ENCODE assay signal across 15 mouse cellular contexts in the genomic region with DNA sequence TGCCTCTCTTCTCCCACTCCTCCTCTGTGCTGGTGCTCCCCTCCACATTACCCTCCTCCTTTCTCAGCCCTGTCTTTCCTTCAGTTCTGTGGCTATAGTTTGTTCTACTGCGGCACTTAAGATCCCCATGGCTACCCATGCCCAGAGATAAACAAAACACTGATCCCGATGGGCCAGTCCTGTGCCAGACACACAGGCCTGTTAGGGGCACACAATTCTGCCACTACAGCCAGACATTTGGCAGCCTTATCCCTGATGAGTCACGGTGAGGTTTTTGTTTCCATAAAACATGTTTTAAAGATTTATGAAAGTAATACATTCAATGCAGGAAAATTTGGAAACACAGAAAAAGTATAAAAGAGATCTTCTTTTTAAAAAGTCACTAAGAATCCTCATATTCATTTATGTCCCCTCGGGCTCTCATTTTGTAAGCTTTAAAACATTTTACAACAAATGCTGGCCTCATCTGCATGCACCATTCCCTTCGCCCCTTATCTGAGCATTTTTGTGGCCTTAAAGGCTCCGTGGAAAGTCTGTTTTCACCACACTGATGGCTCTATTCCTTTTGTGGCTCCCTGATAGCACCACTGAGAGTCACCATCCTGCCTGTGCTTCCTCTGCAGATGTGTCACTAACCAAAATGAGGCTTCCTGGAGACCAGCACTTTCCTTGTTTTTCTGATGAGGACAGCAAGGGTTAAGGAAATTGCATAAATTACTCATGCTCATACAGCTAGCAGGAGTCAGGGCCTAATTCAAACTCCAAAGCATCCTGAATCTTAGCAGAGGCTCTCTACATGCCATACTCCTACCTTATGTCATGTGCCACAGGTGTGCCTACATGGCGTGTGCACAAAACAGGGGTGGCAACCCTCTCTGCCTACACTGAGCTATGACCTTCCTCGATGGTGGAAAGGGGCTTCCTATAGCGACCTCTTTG.
A peak's percentile ranks its signal among the peaks of the same experiment; 100 is the strongest.
DNase-seq lines count a peak whose midpoint lies in the region; TF ChIP-seq lines count a peak whose summit lies in the region.
"Had no signal": no experiment of that assay in that cellular context is flagged by ENCODE, and none has a peak within 500 bp of the region (broad histone marks: within the 10 kb centered on the region; RNA-seq: fewer than 3 reads in every experiment).

No protein-coding gene starts in this region.

- H3K4me1 ChIP-seq in kidney, adult 2 months (ENCODE audit: control insufficient read depth, insufficient read depth, low read length) = no peaks in the 10 kb centered on the region
- H3K4me1 ChIP-seq: forebrain, embryonic 15.5 days; hindbrain, embryonic 13.5 days; limb, embryonic 13.5 days; lung, embryonic 15.5 days had no signal

- no peak overlapping the region for H3K27ac ChIP-seq in kidney, adult 2 months (ENCODE audit: insufficient read depth, low read depth, low read length)
- H3K27ac ChIP-seq: forebrain, embryonic 15.5 days; hindbrain, embryonic 13.5 days; limb, embryonic 13.5 days; lung, embryonic 15.5 days had no signal

- no peaks in the 10 kb centered on the region for H3K27me3 ChIP-seq in kidney, adult 2 months (replicated peaks; ENCODE audit: control insufficient read depth, insufficient read depth, low read length)
- H3K27me3 ChIP-seq: forebrain, embryonic 15.5 days; hindbrain, embryonic 13.5 days; limb, embryonic 13.5 days; lung, embryonic 15.5 days had no signal

- H3K36me3 ChIP-seq in kidney, adult 2 months (ENCODE audit: control insufficient read depth, insufficient read depth, low read length) = no peaks in the 10 kb centered on the region
- H3K36me3 ChIP-seq: forebrain, embryonic 15.5 days; G1E; hindbrain, embryonic 13.5 days; limb, embryonic 13.5 days; lung, embryonic 15.5 days had no signal

- intact Hi-C loops in heart, postnatal 14 days (cut with DNase I) = no loop called here

- no peak overlapping the region for H3K4me3 ChIP-seq in kidney, adult 2 months (ENCODE audit: insufficient read depth, low read depth, low read length)
- H3K4me3 ChIP-seq: forebrain, embryonic 15.5 days; hindbrain, embryonic 13.5 days; limb, embryonic 13.5 days; lung, embryonic 15.5 days had no signal

- TF ChIP-seq POLR2A in kidney, adult 2 months (IDR thresholded peaks at IDR 0.05; ENCODE audit: low read depth, low read length) = no peak

- DNase-seq in adrenal gland, adult (ENCODE audit: inconsistent age in 2 of 2, low spot score in 1 of 2) = peak; percentile 56 to 88
- no peak for DNase-seq in adrenal gland, postnatal 4 days (ENCODE audit: low spot score in 2 of 2)
- peak; percentile 10 for DNase-seq in lung, postnatal 36 days
- no peak for DNase-seq in lung, postnatal 14 days
- DNase-seq in adrenal gland, postnatal 36 days = peak; percentile 68 to 70
- DNase-seq in heart, postnatal 14 days = peak; percentile 19 to 46
- DNase-seq in kidney, adult 2 months = no peak
- no peak for DNase-seq in kidney, adult 8-10 months
- DNase-seq: cerebellum, adult 18-20 months; gastrocnemius, postnatal 14 days had no signal

- no peak for TF ChIP-seq CTCF in kidney, adult 2 months (conservative IDR thresholded peaks at IDR 0.05; ENCODE audit: insufficient read depth, insufficient read length, low read depth, low read length)

- 67% methylated on average over 9 of the region's 9 CpGs for WGBS in kidney, adult 2 months

Comparison
In these comparisons a context has a peak if more than half of its experiments do, and no peak if none do; other contexts are left out.
1. DNase-seq: peak in adrenal gland, adult (2 of 2), lung, postnatal 36 days (single experiment), adrenal gland, postnatal 36 days (2 of 2) and heart, postnatal 14 days (2 of 2); none in adrenal gland, postnatal 4 days (0 of 2), lung, postnatal 14 days (single experiment), kidney, adult 2 months (single experiment) and kidney, adult 8-10 months (0 of 2).